Mouse (Mus musculus) lung, adult 2 months (tissue): ENCODE measurements around the gene Hsf4. TPM values are rescaled to one million over a fixed set of nuclear protein-coding genes. Genes with fewer than 3 reads are reported as not detected.

ENCODE experiments used
- DNase-seq: peaks from one replicate; pipeline ENCODE4 v3.0.0; 2022
- H3K4me1 ChIP-seq: fragments of 200-500 bp; 2 replicates; pipeline ENCODE4 v1.6.1; 2011; ENCODE audit warnings: low read length; ENCODE audit not compliant: control insufficient read depth, insufficient read depth
- H3K4me3 ChIP-seq: fragments of 200-500 bp; replicated peaks from 2 replicates; pipeline ENCODE3; 2011; ENCODE audit warnings: low read depth, mild to moderate bottlenecking, control low read depth, low read length; ENCODE audit errors: extremely low read depth
- CTCF ChIP-seq: fragments of 200-500 bp; IDR thresholded peaks from 2 replicates; pipeline ENCODE4 v1.5.1; 2011; ENCODE audit warnings: mild to moderate bottlenecking, low read length, control low read depth; ENCODE audit not compliant: insufficient read depth
- POLR2A ChIP-seq: fragments of 200-500 bp; IDR thresholded peaks from 2 replicates; pipeline ENCODE4 v1.6.1; 2011; ENCODE audit warnings: low read depth, mild to moderate bottlenecking, control low read depth, low read length, borderline replicate concordance; ENCODE audit errors: extremely low read depth
- WGBS: fragments of 180-500 bp; shearing (Covaris S2); methylation state at CpG from one replicate; pipeline ENCODE4 v1.1.7; 2018; 5-methylcytosine and 5-hydroxymethylcytosine counted together
- polyA plus RNA-seq: library from polyadenylated mRNA; depleted of rRNA; stranded (reverse); fragments of >200 nt; gene quantifications from 2 replicates; pipeline ENCODE4 v1.2.3, GENCODE M21; 2012

Gene Hsf4
- polyA plus RNA-seq, 1 experiment: 20.3 TPM

DNA sequence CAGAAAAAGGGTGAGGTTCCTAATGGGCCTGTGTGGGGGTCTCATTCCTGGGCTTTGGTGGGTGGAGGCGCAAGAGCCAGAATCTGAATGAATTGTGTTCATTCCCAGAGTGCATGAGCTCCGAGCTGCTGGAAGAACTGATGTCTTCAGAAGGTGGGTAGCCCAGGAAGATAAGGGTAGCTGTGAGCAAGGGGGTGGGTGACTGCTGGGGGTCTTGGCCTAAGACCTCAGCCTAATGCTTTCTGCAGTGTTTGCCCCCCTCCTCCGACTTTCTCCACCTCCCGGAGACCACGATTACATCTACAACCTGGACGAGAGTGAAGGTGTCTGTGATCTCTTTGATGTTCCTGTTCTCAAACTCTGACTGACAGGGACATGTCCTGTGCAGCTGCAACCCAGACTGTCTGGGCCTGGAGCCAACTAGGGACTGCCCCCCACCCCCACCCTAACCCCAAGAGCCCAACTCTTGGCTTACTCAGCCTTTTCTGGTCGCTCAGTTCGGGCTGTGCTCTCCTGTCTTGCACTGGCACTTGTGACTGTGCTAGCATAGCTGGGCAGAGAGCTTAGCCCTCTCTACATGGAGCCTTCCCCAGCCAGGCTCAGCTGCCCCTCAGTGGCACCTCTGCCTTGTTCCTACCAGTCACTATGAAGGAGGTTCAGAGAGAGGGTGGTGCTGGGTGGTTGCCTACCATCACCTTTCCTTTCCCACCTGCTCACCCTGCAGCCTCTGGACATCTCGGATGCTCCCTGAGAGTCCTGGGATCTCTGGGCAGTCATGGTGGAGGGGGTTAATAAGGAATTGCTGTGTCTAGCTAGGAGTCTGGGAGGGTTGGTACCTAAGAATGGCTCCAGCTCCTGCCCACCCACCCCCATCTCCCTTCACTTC is 35.0 kb downstream of the Hsf4 start:
- TF ChIP-seq POLR2A (no peak), CTCF (no peak)
- 45% methylated on average over 9 of the region's 9 CpGs for WGBS
- DNase-seq: no peak
- H3K4me1 ChIP-seq: peaks cover 4% of the 10 kb centered on the region
- no peak overlapping the region for H3K4me3 ChIP-seq

DNA sequence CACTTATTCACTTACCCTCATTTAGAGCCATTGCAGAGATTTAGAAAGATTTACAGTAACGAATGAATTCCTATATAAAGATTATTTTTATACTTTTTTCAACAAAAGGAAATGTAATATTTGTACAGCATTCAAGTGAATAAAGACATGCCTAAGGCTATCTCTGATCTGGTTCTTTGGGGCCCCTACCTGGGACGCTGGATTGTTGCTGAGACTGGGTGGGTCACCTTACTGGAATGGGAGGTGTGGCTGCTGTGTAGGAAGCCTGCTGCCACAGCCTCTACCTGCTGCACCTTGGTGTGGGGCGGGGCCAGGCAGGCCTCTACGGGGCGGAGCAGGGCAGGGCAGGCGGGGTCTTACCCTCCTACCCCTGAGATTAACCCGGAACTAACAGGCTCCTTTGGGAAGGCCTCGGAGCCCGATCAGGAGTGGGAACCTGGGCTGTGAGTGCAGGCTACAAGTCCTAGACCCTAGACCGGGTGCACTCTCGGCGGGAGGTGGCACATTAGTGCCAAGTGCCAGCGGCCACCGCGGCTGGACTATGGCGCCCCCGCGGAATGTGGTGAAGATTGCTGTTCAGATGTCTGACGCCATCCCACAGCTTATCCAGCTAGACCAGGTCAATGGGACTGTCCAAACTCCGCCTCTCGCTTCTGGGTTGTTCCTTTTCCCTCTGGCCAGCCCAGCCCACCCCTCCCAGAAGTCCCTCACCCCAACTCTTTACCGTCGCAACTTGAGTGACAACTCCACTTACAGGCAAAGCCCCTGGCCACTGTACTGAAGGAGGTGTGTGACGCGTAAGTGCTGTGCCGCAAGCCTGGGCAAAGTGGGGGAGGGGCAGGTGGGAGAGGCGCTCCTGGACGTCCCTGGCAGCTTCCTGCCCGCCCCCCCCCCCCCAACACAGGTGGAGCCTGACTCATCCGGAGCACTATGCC is 35.9 kb downstream of the Hsf4 start, which contains the start of gene Elmo3:
Gene Elmo3, plus strand, starts transcription at position 391 of the 935 bp plus-strand sequence.
- TF ChIP-seq CTCF: no peak
- TF ChIP-seq POLR2A: peak; percentile 75; the same call in 1 of the 2 replicates
- H3K4me3 ChIP-seq: peak within 1 kb of the TSS; percentile 52
- WGBS: 9% methylated on average over 30 of the region's 30 CpGs
- peak; percentile 83 for DNase-seq
- peaks cover 4% of the 10 kb centered on the region for H3K4me1 ChIP-seq

DNA sequence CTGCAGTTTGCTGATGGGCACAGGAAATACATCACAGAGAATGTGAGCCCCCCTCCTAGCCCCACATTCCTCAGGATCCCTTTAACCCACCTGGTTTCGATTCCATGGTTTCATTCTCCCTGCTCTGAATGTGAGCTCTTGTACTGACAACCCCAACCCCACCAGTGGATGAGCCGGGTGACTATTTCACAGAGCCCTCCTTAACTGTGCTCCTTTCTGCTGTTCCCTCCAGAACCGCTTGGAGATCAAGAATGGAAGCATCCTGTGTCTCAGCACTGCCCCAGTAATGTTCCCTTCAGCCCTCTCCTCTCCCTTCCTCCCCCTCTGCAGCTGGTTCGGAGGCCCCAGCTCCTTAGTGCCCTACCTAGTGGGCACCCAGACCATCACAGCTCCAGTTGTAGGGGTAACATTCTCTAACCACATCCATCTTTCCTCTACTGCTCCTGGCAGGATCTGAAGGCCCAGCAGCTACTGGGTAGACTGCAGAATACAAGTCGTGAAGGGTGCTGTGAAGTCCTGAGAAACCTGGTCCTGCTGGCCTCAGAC is 36.6 kb downstream of the Hsf4 start:
- peaks cover 4% of the 10 kb centered on the region for H3K4me1 ChIP-seq
- DNase-seq: no peak
- 35% methylated on average over 5 of the region's 5 CpGs for WGBS
- no peak for TF ChIP-seq CTCF
- TF ChIP-seq POLR2A: no peak
- peak overlapping the region; percentile 18 for H3K4me3 ChIP-seq

DNA sequence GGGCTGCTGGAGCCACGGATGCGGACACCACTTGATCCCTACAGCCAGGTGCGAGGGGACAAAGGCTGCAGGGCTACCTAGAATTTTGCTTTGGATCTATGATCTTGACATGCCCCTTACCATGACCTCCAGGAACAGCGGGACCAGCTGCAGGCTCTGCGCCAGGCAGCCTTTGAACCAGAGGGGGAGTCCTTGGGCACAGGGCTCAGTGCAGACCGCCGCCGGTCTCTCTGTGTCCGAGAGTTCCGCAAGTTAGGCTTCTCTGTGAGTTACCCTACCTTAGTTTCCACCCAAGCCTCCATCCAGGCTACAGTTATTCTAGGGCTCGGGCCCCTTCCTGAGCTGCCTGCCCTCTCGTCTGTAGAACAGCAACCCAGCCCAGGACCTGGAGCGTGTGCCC is 38.1 kb downstream of the Hsf4 start:
- no peak overlapping the region for H3K4me3 ChIP-seq
- 92% methylated on average over 13 of the region's 13 CpGs for WGBS
- peaks cover 4% of the 10 kb centered on the region for H3K4me1 ChIP-seq
- DNase-seq: no peak
- TF ChIP-seq POLR2A: no peak
- TF ChIP-seq CTCF: no peak

DNA sequence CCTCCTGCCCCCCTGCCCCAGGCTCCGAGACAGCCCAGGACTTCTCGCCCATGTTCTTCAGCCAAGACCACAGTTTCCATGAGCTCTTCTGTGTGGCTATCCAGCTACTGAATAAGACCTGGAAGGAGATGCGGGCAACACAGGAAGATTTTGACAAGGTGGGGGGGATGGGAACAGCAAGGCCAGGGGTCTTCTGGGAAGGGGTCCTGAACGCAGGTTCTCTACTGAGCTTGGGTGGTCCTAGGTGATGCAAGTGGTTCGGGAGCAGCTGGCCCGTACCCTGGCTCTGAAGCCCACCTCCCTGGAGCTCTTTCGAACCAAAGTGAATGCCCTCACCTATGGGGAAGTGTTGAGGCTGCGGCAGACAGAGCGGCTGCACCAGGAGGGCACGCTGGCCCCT is 38.8 kb downstream of the Hsf4 start:
- 95% methylated on average over 10 of the region's 10 CpGs for WGBS
- Histone ChIP-seq H3K4me3 (no peak overlapping the region), H3K4me1 (peaks cover 4% of the 10 kb centered on the region)
- no peak for TF ChIP-seq CTCF
- no peak for TF ChIP-seq POLR2A
- no peak for DNase-seq

DNA sequence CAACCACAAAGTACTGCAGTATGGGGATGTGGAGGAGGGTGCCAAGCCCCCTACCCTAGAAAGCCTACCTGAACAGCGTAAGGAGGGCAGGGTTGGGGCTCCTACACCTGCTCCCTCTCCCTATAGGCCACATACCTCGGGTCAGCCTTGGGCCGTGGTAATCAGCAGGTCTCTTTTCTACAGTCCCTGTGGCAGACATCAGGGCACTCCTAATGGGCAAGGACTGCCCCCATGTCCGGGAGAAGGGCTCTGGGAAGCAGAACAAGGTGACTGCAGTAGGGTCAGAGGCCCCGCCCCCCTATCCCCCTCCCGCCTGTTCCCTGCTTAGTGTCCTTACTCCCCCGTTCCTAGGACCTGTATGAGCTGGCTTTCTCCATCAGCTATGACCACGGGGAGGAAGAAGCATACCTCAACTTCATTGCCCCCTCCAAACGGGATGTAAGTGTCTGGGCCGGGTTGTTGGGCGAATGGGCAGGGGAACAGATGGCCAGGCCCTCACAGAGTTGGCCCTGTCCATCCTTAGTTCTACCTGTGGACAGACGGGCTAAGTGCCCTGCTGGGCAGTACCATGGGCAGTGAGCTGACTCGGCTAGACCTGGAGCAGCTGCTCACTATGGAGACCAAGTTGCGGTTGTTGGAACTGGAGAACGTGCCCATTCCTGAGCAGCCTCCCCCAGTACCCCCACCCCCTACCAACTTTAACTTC is 39.7 kb downstream of the Hsf4 start:
- peaks cover 4% of the 10 kb centered on the region for H3K4me1 ChIP-seq
- H3K4me3 ChIP-seq: no peak overlapping the region
- TF ChIP-seq POLR2A (no peak), CTCF (no peak)
- 82% methylated on average over 15 of the region's 15 CpGs for WGBS
- no peak for DNase-seq

DNA sequence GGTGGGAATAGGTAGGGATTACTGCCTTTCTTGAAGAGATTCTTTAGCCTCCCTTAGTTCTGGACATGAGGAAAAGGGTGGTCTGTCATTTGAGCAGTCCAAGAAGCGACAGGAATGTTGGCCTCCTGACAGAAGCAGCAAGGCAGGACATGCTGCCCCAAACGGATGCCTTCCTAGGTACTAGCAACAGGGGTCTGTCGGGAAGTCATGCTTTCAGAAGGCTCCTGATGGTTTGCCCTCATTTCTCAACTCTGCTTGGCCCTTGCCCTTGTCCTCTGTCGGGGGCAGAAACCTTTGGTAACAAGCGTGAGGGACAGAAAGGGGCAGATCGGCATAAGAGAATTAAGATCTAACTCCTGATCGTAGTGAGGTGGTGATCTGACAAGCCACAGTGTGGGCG is 40.5 kb downstream of the Hsf4 start:
- TF ChIP-seq CTCF: no peak
- TF ChIP-seq POLR2A: no peak
- WGBS: 85% methylated on average over 8 of the region's 8 CpGs
- no peak for DNase-seq
- no peak overlapping the region for H3K4me3 ChIP-seq
- H3K4me1 ChIP-seq: no peaks in the 10 kb centered on the region; the same call in 1 of the 2 replicates

DNA sequence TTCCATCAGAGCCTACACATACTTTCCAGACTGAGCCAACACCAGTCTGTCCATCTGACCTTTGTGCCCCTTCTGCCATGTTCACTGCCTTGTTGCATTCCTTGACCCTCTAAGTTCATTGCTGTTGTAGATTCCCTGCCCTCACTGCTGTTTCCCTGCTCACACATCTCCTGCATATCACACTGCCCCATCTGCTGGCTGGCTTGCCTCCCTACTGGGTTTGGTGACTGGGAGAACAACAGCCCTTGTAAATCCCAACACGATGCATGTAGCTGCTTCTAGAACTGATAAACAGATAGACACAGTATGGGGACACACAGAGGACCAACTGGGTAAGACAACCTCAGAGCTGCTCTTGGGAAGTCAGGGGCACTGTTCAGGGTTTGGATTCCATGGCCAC is 42.1 kb downstream of the Hsf4 start:
- H3K4me1 ChIP-seq: peaks cover 4% of the 10 kb centered on the region; the same call in 1 of the 2 replicates
- DNase-seq: no peak
- TF ChIP-seq POLR2A (no peak), CTCF (no peak)
- H3K4me3 ChIP-seq: no peak overlapping the region
- 83% methylated on average over 1 of the region's 1 CpGs for WGBS
